Mouse (Mus musculus) stomach, postnatal 0 days (tissue): ENCODE measurements at regions not wholly inside any gene's neighbourhood (a gene's known extent, or its start where the extent isn't known, plus 50 kb on each side); places are given as distances from the start of the nearest gene placed in this dataset.

Experiments
- CTCF ChIP-seq: IDR thresholded peaks from 2 replicates; pipeline ENCODE4 v1.5.1; 2016; ENCODE audit warnings: antibody characterized with exemption, low read depth, mild to moderate bottlenecking, moderate library complexity
- EP300 ChIP-seq: optimal IDR thresholded peaks from 2 replicates; pipeline ENCODE3; 2016; ENCODE audit warnings: antibody characterized with exemption

DNA sequence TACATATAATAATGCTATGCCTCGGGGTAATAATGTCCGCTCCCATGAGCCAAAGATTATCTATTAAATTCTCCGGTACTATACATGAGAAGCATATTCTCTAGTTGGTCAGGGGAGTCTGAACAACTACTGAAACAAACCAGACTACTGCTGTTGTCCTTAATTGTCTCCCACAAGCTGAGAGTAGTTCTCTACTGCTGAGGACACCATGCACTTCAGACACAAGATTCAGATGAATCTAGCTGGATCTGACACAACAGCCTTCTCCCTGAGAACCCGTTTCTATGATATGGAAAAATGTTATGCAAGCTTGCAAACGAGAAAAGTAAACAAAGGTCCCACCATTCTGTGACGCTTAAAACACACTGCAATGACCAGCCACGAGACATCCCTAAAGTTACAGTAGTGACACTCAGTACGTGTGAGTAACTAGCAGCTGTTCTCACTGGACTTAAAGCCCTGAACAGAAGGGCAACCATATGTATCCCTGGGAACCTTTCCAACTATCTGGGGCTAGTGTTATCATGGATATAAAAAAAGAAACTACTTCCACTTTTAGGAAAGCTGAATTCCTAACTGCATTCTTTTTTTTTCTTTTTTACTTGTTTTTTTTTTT lies 411.1 kb downstream of the Tfec start:
- no peak for TF ChIP-seq CTCF
- TF ChIP-seq EP300, result no peak
